Mouse (Mus musculus) embryo, embryonic 11 days (tissue): ENCODE results near the gene Olfr577.

ENCODE experiments used
- DNase-seq: peaks from one replicate; pipeline ENCODE4 v3.0.0-alpha.2; 2015

The Olfr577 gene

DNA sequence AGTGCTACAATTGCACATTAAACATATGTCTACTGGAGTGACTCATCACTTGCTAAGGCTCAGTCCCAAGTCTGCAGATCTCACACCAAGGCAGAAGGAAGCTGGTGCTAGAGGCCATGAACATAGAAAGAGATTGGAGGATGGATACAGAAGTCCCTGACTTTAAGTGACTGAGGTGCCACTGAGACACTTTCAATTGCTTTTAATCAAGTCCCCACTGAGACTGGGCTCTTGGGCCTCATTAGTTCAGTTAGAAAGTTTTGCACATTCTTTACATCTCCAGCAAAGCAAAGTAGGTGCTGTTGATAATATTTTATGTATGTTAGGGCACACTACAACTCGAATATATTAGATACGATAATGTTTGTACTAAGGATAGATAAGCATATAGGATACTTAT, at the start of gene Olfr577:
Olfr577 (minus strand) TSS at position 101 of the 400 bp plus-strand sequence.
- DNase-seq, result no peak

GRCm38 (mm10) chr7:102989224-102989623, 13.5 kb upstream of the Olfr577 start, which contains the start of gene Olfr578:
TSS of gene Olfr578 (minus strand) at chr7:102989324.
- no peak for DNase-seq

- DNase-seq, result no peak
Observed at GRCm38 (mm10) chr7:102974399-102974798, 1.3 kb downstream of the Olfr577 start.

GRCm38 (mm10) chr7:102962360-102962759, 13.4 kb downstream of the Olfr577 start, which contains the start of gene Olfr576:
TSS of gene Olfr576 (plus strand) at chr7:102962660.
- DNase-seq, result no peak

DNA sequence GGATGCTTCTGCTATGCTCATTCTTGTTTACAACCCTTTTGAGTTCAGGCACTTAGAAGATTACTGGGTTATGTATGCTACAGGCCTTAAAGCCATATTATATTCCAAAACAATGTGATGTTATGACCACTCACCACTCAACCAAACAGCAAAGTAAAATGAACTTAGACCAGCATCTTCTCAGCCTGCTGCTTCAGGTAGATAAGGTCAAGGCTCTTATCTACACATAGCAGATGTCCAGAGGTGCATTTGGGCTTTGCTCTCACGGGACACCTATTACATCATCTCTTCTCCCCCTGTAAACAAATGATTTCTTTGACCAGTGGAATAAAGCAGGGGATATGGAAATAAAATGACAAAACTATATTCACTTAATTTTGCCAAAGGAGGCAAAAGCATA, 17.1 kb downstream of the Olfr577 start, which contains the start of gene Olfr575:
Olfr575 (minus strand) TSS at position 183 of the 400 bp plus-strand sequence.
- no peak for DNase-seq

DNA sequence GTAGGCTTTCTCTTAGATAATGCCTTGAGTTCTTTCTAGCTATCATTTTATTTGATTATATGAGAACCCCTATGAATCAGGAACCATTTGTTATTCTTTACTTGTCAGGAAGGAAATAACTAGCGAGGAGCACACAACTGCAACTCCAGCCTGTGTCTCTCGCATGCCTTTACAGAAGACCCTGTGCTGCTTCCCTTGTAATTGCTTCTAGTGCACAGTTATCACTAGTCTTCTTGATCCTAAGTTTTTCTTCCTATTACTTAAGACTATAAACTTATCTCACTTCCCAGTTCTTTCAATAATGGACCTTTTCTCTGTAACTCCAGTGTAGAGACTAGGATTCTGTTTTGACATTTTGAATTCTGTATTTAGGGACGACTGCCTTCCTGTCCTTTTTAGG, 17.6 kb downstream of the Olfr577 start:
- DNase-seq, result no peak

GRCm38 (mm10) chr7:102950732-102951131, 25.0 kb downstream of the Olfr577 start:
- DNase-seq, result no peak

- DNase-seq, result no peak
Observed at GRCm38 (mm10) chr7:102948167-102948566, 27.6 kb downstream of the Olfr577 start, which contains the start of gene Olfr574. TSS of gene Olfr574 (plus strand) at chr7:102948467.

DNA sequence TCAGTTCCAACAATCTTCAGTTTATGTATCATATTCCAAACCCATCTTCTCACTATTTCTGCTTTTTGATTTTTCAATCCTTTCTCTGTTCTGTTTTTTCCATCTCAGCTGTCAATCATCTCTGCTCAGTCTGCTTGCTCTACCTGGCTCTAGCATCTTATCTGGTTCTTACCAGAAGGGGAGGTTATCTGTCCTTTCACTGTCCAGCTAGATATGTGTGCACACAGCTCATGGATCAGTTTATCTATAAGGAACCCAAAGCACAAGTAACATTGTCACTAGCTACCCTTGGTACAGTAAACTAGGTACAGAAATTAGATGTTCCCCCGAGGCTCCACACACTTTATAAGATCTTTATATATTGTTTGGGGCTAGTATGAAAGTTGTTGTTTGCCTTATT, 32.3 kb downstream of the Olfr577 start:
- no peak for DNase-seq

GRCm38 (mm10) chr7:102942475-102942874, 33.3 kb downstream of the Olfr577 start, which contains the start of gene Olfr573-ps1:
TSS of gene Olfr573-ps1 (minus strand) at chr7:102942575.
- no peak for DNase-seq

- DNase-seq, result no peak
Observed at GRCm38 (mm10) chr7:102927105-102927504, 48.6 kb downstream of the Olfr577 start.

- DNase-seq, result no peak
Observed at GRCm38 (mm10) chr7:102924109-102924508, 51.6 kb downstream of the Olfr577 start, which contains the start of gene Olfr572. TSS of gene Olfr572 (plus strand) at chr7:102924409.
